Mouse (Mus musculus): Measurements from ENCODE around the gene Srgap3. TPM values are rescaled to one million over a fixed set of nuclear protein-coding genes. Genes with fewer than 3 reads are reported as not detected.

The Srgap3 gene
- polyA plus RNA-seq, 1 experiment from 2014 or later, result 5.3 TPM

- Histone ChIP-seq H3K36me3 (no peaks in the 10 kb centered on the region), H3K4me1 (replicated peaks) (peaks cover 17% of the 10 kb centered on the region), H3K27ac (no peak overlapping the region), H3K27me3 (no peaks in the 10 kb centered on the region), H3K9me3 (no peaks in the 10 kb centered on the region), H3K9ac (replicated peaks) (no peak overlapping the region), H3K4me2 (no peak overlapping the region), H3K4me3 (replicated peaks) (no peak overlapping the region)
- WGBS, result 95% methylated on average over 6 of the region's 6 CpGs
- ATAC-seq (ENCODE audit: insufficient number of reproducible peaks, insufficient read depth, low FRiP score, low TSS enrichment, low read depth), result no peak
These were observed 18.2 kb downstream of the Srgap3 start for GRCm38 (mm10) chr6:112928841-112929240.

DNA sequence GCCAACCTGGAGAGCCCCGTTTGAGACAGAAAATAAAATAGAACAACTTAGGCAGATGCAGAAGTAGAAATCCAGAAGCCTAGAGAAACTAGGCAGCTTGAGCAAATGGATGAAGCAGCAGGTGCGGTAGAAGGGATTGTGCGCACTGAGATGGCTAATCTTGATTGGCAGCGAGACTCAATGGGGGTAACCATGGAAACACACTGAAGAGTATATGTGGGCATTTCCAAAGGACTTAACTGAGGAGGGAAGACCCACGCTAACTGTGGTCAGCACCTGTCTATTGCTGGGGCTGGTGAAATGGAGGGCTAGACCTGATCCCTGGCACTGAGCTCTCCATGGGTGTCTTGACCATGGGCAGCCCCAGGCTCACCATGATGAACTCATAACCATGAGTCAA, 19.7 kb downstream of the Srgap3 start:
- Histone ChIP-seq H3K9ac (replicated peaks) (no peak overlapping the region), H3K27ac (no peak overlapping the region), H3K27me3 (no peaks in the 10 kb centered on the region), H3K36me3 (no peaks in the 10 kb centered on the region), H3K4me2 (no peak overlapping the region), H3K4me1 (replicated peaks) (peaks cover 13% of the 10 kb centered on the region), H3K4me3 (replicated peaks) (no peak overlapping the region), H3K9me3 (no peaks in the 10 kb centered on the region; the same call in 1 of the 2 replicates)
- 94% methylated on average over 5 of the region's 5 CpGs for WGBS
- ATAC-seq (ENCODE audit: insufficient number of reproducible peaks, insufficient read depth, low FRiP score, low TSS enrichment, low read depth), result no peak

DNA sequence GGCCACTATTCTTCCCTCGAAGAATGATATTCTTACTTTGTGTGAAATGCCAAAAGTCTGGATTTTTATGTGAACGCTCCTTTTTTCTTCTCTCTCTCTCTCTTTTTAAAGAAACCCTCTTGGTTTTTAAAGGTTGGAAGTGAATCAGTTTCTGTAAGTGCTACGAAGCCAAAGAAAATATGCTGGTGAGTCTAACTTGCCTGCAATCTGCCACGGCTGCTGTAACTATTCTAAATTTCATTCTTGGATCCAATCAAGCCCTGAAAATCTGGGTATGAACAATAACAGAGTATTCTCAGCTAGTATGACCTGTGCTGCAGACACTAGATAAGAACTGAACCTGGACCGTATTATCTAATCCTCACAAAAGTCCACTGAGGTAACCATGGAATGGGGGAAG, 21.1 kb downstream of the Srgap3 start:
- no peaks in the 10 kb centered on the region for H3K36me3 ChIP-seq
- H3K4me1 ChIP-seq (replicated peaks), result peaks cover 13% of the 10 kb centered on the region
- H3K27me3 ChIP-seq, result no peaks in the 10 kb centered on the region
- no peak overlapping the region for H3K9ac ChIP-seq (replicated peaks)
- H3K4me2 ChIP-seq, result no peak overlapping the region
- H3K9me3 ChIP-seq, result no peaks in the 10 kb centered on the region; the same call in 1 of the 2 replicates
- 71% methylated on average over 5 of the region's 5 CpGs for WGBS
- no peak overlapping the region for H3K27ac ChIP-seq
- ATAC-seq (ENCODE audit: insufficient number of reproducible peaks, insufficient read depth, low FRiP score, low TSS enrichment, low read depth), result no peak
- no peak overlapping the region for H3K4me3 ChIP-seq (replicated peaks)

DNA sequence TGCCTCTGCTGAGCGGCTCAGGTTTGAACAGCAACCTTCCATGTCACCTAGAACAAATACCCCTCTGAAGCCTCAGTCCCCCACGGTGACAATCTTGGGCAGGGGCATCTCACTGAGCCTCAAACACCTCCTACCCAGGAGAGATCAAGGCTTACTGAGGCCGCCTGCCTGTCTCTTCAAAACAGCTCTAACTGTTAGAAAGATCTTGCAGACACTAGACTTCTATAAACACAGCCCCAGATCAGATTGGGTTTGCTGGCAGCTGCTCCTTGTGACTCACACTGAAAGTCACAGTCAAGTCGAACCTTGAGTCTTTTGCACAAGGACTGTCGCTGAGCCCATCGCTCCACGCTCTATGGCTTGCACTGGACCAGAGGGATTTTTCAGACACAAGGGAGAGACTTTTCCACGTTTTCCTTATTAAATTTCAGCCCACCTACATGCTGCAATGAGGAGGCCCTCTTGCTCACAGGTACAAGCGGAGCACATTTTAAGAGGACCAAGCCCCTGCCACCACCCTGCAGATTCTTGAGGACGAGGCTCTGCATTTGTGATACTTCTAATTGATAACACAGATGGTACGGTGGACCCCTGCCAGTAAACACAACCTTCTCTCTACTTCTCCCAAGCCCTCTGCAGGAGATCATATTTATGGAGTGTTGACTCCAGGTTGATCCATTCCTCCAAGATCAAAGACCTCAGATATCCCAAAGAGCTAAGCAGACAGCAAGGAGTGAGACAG, 21.7 kb downstream of the Srgap3 start:
- no peak overlapping the region for H3K4me2 ChIP-seq
- 44% methylated on average over 11 of the region's 11 CpGs for WGBS

GRCm38 (mm10) chr6:112924606-112925141, 22.4 kb downstream of the Srgap3 start:
- ATAC-seq (ENCODE audit: insufficient number of reproducible peaks, insufficient read depth, low FRiP score, low TSS enrichment, low read depth), result no peak
- no peaks in the 10 kb centered on the region for H3K36me3 ChIP-seq
- H3K4me1 ChIP-seq (replicated peaks), result peaks cover 20% of the 10 kb centered on the region
- no peak overlapping the region for H3K4me3 ChIP-seq (replicated peaks)
- H3K27ac ChIP-seq, result peak overlapping the region; percentile 42; the same call in 1 of the 2 replicates
- 77% methylated on average over 13 of the region's 13 CpGs for WGBS
- no peaks in the 10 kb centered on the region; the same call in 1 of the 2 replicates for H3K9me3 ChIP-seq
- no peak overlapping the region for H3K9ac ChIP-seq (replicated peaks)
- H3K4me2 ChIP-seq, result no peak overlapping the region
- H3K27me3 ChIP-seq, result no peaks in the 10 kb centered on the region

More for the DNA sequence above, 21.7 kb downstream of the Srgap3 start:
- peaks cover 18% of the 10 kb centered on the region for H3K4me1 ChIP-seq (replicated peaks)
- no peaks in the 10 kb centered on the region for H3K36me3 ChIP-seq
- no peaks in the 10 kb centered on the region; the same call in 1 of the 2 replicates for H3K9me3 ChIP-seq
- no peaks in the 10 kb centered on the region for H3K27me3 ChIP-seq
- H3K9ac ChIP-seq (replicated peaks), result no peak overlapping the region
- ATAC-seq (ENCODE audit: insufficient number of reproducible peaks, insufficient read depth, low FRiP score, low TSS enrichment, low read depth), result no peak
- H3K4me3 ChIP-seq (replicated peaks), result no peak overlapping the region
- peak overlapping the region; percentile 42; the same call in 1 of the 2 replicates for H3K27ac ChIP-seq

GRCm38 (mm10) chr6:112920619-112921195, 26.4 kb downstream of the Srgap3 start:
- no peak overlapping the region for H3K4me3 ChIP-seq (replicated peaks)
- H3K27me3 ChIP-seq, result no peaks in the 10 kb centered on the region
- ATAC-seq (ENCODE audit: insufficient number of reproducible peaks, insufficient read depth, low FRiP score, low TSS enrichment, low read depth), result no peak
- no peaks in the 10 kb centered on the region for H3K36me3 ChIP-seq
- H3K4me1 ChIP-seq (replicated peaks), result peaks cover 14% of the 10 kb centered on the region
- H3K27ac ChIP-seq, result 0 out of 2 replicates have a peak overlapping the region, but pooled peaks have one; percentile 4
- H3K9me3 ChIP-seq, result no peaks in the 10 kb centered on the region; the same call in 1 of the 2 replicates
- H3K4me2 ChIP-seq, result no peak overlapping the region
- 79% methylated on average over 8 of the region's 8 CpGs for WGBS
- no peak overlapping the region for H3K9ac ChIP-seq (replicated peaks)

DNA sequence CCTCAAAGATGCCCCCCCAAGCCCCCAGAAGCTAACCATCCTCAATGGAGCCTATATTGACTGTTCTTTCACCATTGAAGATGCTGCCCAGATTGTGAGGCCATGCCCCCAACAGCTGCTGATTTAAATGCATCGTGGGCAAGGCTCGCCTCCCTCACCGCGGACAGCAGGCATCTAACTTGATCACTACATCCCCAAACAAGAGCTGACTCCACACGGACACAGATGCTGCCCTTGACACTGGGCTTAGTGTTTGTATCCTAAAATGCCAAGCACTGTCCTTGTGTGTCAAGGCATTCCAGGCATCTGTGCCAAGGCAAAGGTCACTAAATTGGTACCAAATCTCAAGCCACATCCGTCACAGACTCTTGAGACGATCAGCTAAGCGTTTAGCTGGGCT, 29.3 kb downstream of the Srgap3 start:
- H3K4me1 ChIP-seq (replicated peaks), result 0 out of 2 replicates have a peak, but pooled peaks cover 7% of the 10 kb centered on the region
- H3K9me3 ChIP-seq, result no peaks in the 10 kb centered on the region
- ATAC-seq (ENCODE audit: insufficient number of reproducible peaks, insufficient read depth, low FRiP score, low TSS enrichment, low read depth), result no peak
- no peaks in the 10 kb centered on the region for H3K27me3 ChIP-seq
- H3K4me3 ChIP-seq (replicated peaks), result no peak overlapping the region
- 92% methylated on average over 8 of the region's 8 CpGs for WGBS
- no peak overlapping the region for H3K9ac ChIP-seq (replicated peaks)
- no peak overlapping the region for H3K27ac ChIP-seq
- no peak overlapping the region for H3K4me2 ChIP-seq
- no peaks in the 10 kb centered on the region for H3K36me3 ChIP-seq

DNA sequence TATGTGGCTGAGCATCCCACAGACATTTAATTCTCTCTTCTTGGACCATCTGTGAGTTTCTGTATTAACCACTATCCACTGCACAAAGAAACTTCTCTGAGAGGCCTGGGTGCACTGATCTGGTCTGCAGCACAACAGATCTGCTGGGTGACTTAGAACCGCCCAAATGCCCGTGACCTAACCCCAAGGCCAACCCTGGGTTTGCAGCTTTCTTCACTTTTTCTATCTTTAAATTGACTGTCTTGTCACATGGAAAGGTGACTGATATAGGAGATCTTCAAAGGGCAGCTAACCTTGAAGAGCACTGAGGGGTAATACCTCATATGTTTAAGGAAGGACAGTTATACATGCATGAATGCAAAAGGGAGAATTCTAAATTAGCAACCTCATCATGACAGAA, 30.8 kb downstream of the Srgap3 start:
- no peak overlapping the region for H3K27ac ChIP-seq
- H3K4me2 ChIP-seq, result no peak overlapping the region
- no peak overlapping the region for H3K4me3 ChIP-seq (replicated peaks)
- H3K9me3 ChIP-seq, result no peaks in the 10 kb centered on the region
- H3K27me3 ChIP-seq, result no peaks in the 10 kb centered on the region
- H3K9ac ChIP-seq (replicated peaks), result no peak overlapping the region
- no peak for ATAC-seq (ENCODE audit: insufficient number of reproducible peaks, insufficient read depth, low FRiP score, low TSS enrichment, low read depth)
- 90% methylated on average over 2 of the region's 2 CpGs for WGBS
- no peaks in the 10 kb centered on the region for H3K36me3 ChIP-seq
- H3K4me1 ChIP-seq (replicated peaks), result 0 out of 2 replicates have a peak, but pooled peaks cover 7% of the 10 kb centered on the region

- Histone ChIP-seq H3K4me3 (replicated peaks) (no peak overlapping the region), H3K36me3 (no peaks in the 10 kb centered on the region), H3K9ac (replicated peaks) (no peak overlapping the region), H3K27me3 (no peaks in the 10 kb centered on the region), H3K4me2 (no peak overlapping the region), H3K9me3 (no peaks in the 10 kb centered on the region), H3K27ac (no peak overlapping the region), H3K4me1 (replicated peaks) (no peaks in the 10 kb centered on the region)
- no peak for ATAC-seq (ENCODE audit: insufficient number of reproducible peaks, insufficient read depth, low FRiP score, low TSS enrichment, low read depth)
- 82% methylated on average over 5 of the region's 5 CpGs for WGBS
These were observed 34.5 kb downstream of the Srgap3 start for GRCm38 (mm10) chr6:112912552-112912951.

DNA sequence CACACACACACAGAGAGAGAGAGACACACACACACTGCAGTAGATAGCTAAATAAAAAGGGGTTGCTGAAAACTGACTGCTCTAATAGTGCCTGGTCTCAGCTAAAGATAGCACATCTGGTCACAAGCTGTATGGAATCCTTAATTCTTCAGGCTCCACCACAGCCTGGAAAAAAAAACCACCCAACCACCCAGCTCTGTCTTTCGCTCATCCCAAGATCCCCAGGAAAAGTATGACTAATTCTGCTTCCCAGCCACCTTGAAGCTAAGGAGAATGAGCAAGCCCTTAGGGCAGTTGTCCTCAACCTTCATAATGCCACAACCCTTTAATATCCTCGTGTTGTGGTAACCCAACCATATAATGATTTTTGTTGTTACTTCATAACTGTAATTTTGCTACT, 37.4 kb downstream of the Srgap3 start:
- WGBS, result 76% methylated on average over 2 of the region's 2 CpGs
- Histone ChIP-seq H3K36me3 (no peaks in the 10 kb centered on the region), H3K27me3 (no peaks in the 10 kb centered on the region), H3K9ac (replicated peaks) (no peak overlapping the region), H3K4me2 (no peak overlapping the region), H3K4me3 (replicated peaks) (no peak overlapping the region), H3K27ac (no peak overlapping the region), H3K4me1 (replicated peaks) (no peaks in the 10 kb centered on the region), H3K9me3 (no peaks in the 10 kb centered on the region)
- no peak for ATAC-seq (ENCODE audit: insufficient number of reproducible peaks, insufficient read depth, low FRiP score, low TSS enrichment, low read depth)

DNA sequence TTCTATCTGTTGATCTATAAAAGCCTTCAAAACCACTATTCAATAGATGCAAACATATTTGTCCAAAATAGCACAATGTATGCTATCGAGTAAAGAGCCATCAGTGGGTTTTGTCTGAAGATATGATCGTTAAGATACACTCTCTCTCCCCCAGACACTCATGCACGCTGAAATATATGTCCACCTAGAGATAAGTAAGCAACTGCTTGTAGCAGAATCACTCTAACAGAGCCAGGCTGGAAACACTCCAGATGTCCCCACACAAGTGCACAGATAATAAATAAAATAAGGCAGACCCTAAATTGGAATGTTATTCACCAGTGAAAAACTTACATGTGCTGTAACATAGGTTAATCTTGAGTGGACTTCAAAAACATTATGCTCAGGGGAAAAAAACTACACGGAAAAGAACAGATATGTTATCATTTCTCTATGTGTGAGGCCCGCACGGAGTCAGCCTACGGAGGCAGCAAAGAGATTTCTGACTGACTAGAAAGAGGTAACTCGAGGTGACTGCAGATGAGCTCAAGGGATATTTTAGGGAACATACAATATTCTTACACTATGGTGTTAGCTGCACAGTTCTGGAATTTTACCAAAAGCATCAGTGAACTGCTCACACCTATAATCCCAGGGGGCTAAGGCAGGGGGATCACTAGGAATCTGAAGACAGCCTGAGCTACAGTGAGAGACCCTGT, 39.0 kb downstream of the Srgap3 start:
- H3K9ac ChIP-seq (replicated peaks), result no peak overlapping the region
- H3K4me3 ChIP-seq (replicated peaks), result no peak overlapping the region
- H3K4me2 ChIP-seq, result no peak overlapping the region
- ATAC-seq (ENCODE audit: insufficient number of reproducible peaks, insufficient read depth, low FRiP score, low TSS enrichment, low read depth), result no peak
- H3K27me3 ChIP-seq, result no peaks in the 10 kb centered on the region
- 86% methylated on average over 8 of the region's 8 CpGs for WGBS
- no peaks in the 10 kb centered on the region for H3K36me3 ChIP-seq
- peaks cover 4% of the 10 kb centered on the region for H3K4me1 ChIP-seq (replicated peaks)
- H3K27ac ChIP-seq, result no peak overlapping the region
- H3K9me3 ChIP-seq, result no peaks in the 10 kb centered on the region

Data from limb, embryonic 12.5 days (tissue).